Mouse (Mus musculus) urinary bladder, postnatal 10 days (tissue): Measurements from ENCODE around the gene Adam10.

Source experiments
- DNase-seq: peaks from one replicate; pipeline ENCODE4 v3.0.0; 2022; ENCODE audit warnings: low spot score

Adam10 gene

DNA sequence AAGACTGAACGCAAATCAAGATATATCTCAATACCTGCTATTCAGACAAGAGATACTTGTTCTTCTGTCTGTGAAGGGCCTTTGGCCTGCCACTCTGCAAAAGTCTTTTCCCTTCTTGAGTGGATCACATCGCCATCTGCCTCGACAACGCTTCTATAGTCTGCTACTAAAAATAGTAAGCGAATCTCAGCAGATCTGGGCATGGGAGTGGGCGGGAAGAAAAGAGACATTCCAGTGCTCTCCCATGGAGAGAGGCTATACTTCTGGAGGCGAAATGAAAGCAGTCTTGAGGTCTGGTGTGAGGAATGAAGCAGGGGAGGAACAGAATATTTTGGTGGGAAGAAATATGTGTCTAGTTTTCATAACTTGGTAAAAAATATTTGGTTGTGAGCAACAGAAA, 109.9 kb downstream of the Adam10 start:
- DNase-seq = no peak

GRCm38 (mm10) chr9:70790621-70791020, 111.8 kb downstream of the Adam10 start:
- no peak for DNase-seq

- DNase-seq = no peak
Measured at GRCm38 (mm10) chr9:70794643-70795438, 116.0 kb downstream of the Adam10 start.

DNA sequence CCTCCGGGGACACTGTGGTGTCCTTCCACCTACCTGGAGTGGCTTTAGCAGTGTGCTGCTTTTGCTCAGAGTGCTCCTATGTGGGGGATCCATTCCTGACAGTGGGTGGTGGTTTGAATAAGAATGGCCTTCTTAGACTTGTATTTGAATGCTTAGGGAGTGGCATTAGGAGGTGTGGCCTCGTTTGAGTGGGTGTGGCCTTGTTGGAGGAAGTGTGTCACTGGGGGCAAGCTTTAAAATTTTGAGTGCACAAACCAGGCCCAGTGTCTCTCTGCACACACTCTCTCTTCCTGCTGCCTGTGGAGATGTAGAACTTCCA, 116.6 kb downstream of the Adam10 start:
- no peak for DNase-seq

- DNase-seq = no peak
Measured at GRCm38 (mm10) chr9:70800588-70801315, 122.0 kb downstream of the Adam10 start.

DNA sequence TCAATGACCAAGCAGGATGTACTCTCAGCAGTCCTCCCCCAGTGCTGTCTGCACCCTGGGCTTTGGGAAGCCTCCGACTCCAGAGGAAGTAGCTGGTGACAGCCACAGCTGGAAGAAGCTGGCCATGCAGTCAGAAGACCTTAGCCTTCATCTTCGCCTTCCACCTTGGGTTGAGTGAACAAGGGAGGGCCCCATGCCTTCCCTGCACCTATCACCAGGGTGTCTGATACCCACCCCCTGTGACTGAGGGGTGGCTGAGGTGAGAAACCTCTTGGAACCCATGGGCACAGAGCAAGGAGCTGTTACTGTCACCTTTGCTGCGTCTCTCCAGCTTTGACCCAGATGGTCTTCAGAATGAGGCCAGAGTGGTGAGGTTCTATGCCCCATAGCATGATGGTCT, 123.0 kb downstream of the Adam10 start:
- DNase-seq = no peak

GRCm38 (mm10) chr9:70802816-70803215, 124.0 kb downstream of the Adam10 start:
- no peak for DNase-seq

- no peak for DNase-seq
Measured at GRCm38 (mm10) chr9:70806069-70806468, 127.3 kb downstream of the Adam10 start.

DNA sequence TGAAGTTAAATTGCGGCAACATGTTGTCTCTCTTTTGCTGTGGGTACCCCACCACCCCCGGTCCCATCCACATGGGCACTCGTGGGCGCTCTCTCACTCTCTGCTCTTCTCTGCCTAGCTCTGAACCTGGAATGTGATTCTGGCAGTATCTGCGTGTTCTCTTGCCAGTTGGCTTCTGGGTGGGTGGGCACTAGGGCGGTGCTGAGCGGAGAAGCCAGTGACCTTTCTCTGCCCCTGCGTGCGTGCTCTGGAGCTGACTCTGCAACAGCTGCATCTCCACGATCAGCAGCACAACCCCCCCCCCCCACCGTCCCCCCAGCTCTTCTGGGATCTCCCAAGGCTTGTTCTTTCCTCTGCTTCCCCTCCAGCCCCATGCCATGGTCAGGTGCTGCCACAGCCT, 128.9 kb downstream of the Adam10 start:
- DNase-seq = no peak

GRCm38 (mm10) chr9:70812551-70812950, 133.8 kb downstream of the Adam10 start:
- no peak for DNase-seq

- no peak for DNase-seq
Measured at GRCm38 (mm10) chr9:70816701-70817305, 138.0 kb downstream of the Adam10 start.

DNA sequence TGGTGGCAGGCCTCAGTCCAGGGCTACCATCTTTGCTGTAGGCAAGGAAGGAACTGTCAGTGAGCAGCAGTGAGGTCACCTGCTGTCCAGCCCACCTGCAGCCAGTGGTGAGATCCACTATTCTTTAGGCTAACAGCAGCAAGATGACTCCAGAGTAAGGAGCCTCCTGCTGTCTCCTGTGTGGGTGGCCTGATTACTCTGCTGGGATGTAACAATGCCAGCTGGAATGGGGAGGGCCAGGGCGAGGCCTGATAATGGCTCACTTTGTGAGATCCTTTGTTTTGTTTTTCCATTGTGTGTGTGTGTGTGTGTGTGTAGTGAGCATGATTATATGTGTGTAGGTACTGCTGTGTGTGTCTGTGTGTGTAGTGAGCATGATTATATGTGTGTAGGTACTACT, 138.6 kb downstream of the Adam10 start:
- no peak for DNase-seq

- no peak for DNase-seq
Measured at GRCm38 (mm10) chr9:70818739-70819138, 139.9 kb downstream of the Adam10 start.

DNA sequence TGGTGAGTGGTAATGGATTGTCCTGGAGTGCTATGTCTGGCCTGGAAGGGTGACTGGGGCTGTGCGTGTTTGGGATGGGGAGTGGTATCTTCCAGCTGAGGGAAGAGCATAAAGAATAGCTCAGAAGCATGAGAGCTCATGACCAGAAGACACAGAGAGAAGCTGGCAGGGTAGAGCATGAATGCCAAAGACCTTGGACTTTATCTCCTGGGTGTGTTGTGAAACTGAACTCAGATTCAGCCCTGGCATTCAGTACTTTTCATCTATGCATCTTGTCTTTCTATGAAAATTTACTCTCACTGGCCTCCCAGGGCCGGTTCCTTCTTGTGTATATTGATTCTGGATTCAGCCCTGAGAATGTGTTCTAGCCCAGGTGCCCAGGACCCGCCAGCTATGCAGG, 145.3 kb downstream of the Adam10 start:
- DNase-seq = no peak

DNA sequence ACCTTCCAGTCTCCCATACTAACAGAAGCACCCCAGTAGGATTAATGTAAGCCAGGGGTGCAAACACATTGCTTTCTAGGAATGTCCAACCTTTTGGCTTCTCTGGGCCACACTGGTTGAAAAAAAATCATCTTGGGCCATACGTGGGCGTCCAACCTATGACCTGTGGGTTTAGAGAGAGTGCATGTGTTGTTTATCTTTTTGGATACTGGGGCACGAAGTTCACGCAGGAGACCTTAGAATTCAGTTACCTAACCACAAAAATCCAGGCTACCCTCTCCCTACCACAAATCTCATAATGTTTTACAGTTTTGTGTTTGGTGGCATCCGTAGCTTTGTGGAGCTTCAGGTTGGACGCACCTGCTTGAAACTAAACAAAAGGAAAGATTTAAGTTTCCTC, 149.1 kb downstream of the Adam10 start:
- no peak for DNase-seq
